Mouse (Mus musculus) liver, postnatal 0 days (tissue): ENCODE measurements around the gene Cryba2.

Experiments used
- CTCF ChIP-seq: sonication (generic); IDR thresholded peaks from 2 replicates; pipeline ENCODE4 v1.5.1; 2016; ENCODE audit warnings: antibody characterized with exemption, low read depth
- EP300 ChIP-seq: IDR thresholded peaks from 2 replicates; pipeline ENCODE4 v1.6.1; 2016; ENCODE audit warnings: antibody characterized with exemption, low read depth, mild to moderate bottlenecking

DNA sequence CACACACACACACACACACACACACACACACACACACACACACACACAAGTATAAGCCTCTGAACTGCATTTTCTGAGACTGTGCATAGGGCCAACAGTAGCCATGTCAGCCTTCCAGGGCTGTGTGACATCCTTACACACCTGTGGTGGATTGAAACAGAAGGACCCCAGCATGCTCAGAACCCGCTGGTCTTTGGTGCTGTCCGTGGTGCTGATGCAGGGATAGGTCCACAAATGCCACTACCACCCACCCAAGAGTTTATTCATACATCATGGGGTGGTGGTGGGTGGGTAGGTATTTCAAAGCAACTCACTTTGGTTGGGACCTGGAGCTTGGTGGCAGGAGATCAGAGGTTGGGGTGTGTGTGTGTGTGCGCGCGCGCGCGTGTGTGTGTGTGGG is 1.4 kb downstream of the Cryba2 start:
- TF ChIP-seq CTCF (no peak), EP300 (no peak)
